Mouse (Mus musculus): ENCODE results near the gene 1700020N01Rik. TPM values are rescaled to one million over a fixed set of nuclear protein-coding genes. Genes with fewer than 3 reads are reported as not detected.

The 1700020N01Rik gene
- not detected in 2 replicates for polyA plus RNA-seq (2015; fragmentation: Nextera tagmentation; extraction: Ambion mirVana)

GRCm38 (mm10) chr10:21592896-21593380 lies at the start of gene 1700020N01Rik:
Gene 1700020N01Rik, plus strand, starts transcription at chr10:21593145.
- WGBS: 95% methylated on average over 22 of the region's 22 CpGs
- no peak within 1 kb of the TSS for H3K4me2 ChIP-seq

GRCm38 (mm10) chr10:21543576-21544278 lies 49.2 kb upstream of the 1700020N01Rik start:
- Histone ChIP-seq H3K4me1 (replicated peaks) (no peaks in the 10 kb centered on the region), H3K9me3 (no peaks in the 10 kb centered on the region), H3K27me3 (no peaks in the 10 kb centered on the region), H3K4me2 (no peak overlapping the region), H3K36me3 (no peaks in the 10 kb centered on the region), H3K27ac (no peak overlapping the region), H3K4me3 (no peak overlapping the region), H3K9ac (no peak overlapping the region)
- WGBS: 55% methylated on average over 3 of the region's 3 CpGs
- no peak for ATAC-seq (ENCODE audit: low FRiP score)

More at GRCm38 (mm10) chr10:21592896-21593380, at the start of gene 1700020N01Rik:
- H3K9ac ChIP-seq: no peak within 1 kb of the TSS
- no peak within 1 kb of the TSS for H3K4me3 ChIP-seq
- ATAC-seq (ENCODE audit: low FRiP score): no peak
- no peak within 1 kb of the TSS for H3K27ac ChIP-seq
- H3K4me1 ChIP-seq (replicated peaks): no peaks in the 10 kb centered on the region
- no peaks in the 10 kb centered on the region for H3K27me3 ChIP-seq
- no peaks in the 10 kb centered on the region for H3K36me3 ChIP-seq
- H3K9me3 ChIP-seq: no peaks in the 10 kb centered on the region

GRCm38 (mm10) chr10:21544721-21545120 lies 48.2 kb upstream of the 1700020N01Rik start:
- H3K9ac ChIP-seq: no peak overlapping the region
- no peak overlapping the region for H3K27ac ChIP-seq
- H3K4me3 ChIP-seq: no peak overlapping the region
- H3K27me3 ChIP-seq: no peaks in the 10 kb centered on the region
- no peaks in the 10 kb centered on the region for H3K36me3 ChIP-seq
- 92% methylated on average over 4 of the region's 4 CpGs for WGBS
- no peak overlapping the region for H3K4me2 ChIP-seq
- no peaks in the 10 kb centered on the region for H3K9me3 ChIP-seq
- H3K4me1 ChIP-seq (replicated peaks): no peaks in the 10 kb centered on the region
- no peak for ATAC-seq (ENCODE audit: low FRiP score)

GRCm38 (mm10) chr10:21545446-21545845 lies 47.5 kb upstream of the 1700020N01Rik start:
- no peaks in the 10 kb centered on the region for H3K4me1 ChIP-seq (replicated peaks)
- 46% methylated on average over 6 of the region's 6 CpGs for WGBS
- no peak overlapping the region for H3K4me3 ChIP-seq
- no peak overlapping the region for H3K9ac ChIP-seq
- no peak for ATAC-seq (ENCODE audit: low FRiP score)
- no peak overlapping the region for H3K27ac ChIP-seq
- no peaks in the 10 kb centered on the region for H3K9me3 ChIP-seq
- H3K4me2 ChIP-seq: no peak overlapping the region
- H3K27me3 ChIP-seq: no peaks in the 10 kb centered on the region
- no peaks in the 10 kb centered on the region for H3K36me3 ChIP-seq

GRCm38 (mm10) chr10:21548871-21549505 lies 44.0 kb upstream of the 1700020N01Rik start:
- H3K27me3 ChIP-seq: no peaks in the 10 kb centered on the region
- H3K27ac ChIP-seq: no peak overlapping the region
- no peak overlapping the region for H3K4me2 ChIP-seq
- 71% methylated on average over 9 of the region's 9 CpGs for WGBS
- H3K9me3 ChIP-seq: no peaks in the 10 kb centered on the region
- no peaks in the 10 kb centered on the region for H3K4me1 ChIP-seq (replicated peaks)
- no peak overlapping the region for H3K9ac ChIP-seq
- no peaks in the 10 kb centered on the region for H3K36me3 ChIP-seq
- H3K4me3 ChIP-seq: no peak overlapping the region
- no peak for ATAC-seq (ENCODE audit: low FRiP score)

GRCm38 (mm10) chr10:21552967-21553682 lies 39.8 kb upstream of the 1700020N01Rik start:
- WGBS: 90% methylated on average over 8 of the region's 8 CpGs
- H3K9ac ChIP-seq: no peak overlapping the region
- H3K4me1 ChIP-seq (replicated peaks): no peaks in the 10 kb centered on the region
- no peaks in the 10 kb centered on the region for H3K36me3 ChIP-seq
- H3K4me2 ChIP-seq: no peak overlapping the region
- no peak overlapping the region for H3K4me3 ChIP-seq
- no peaks in the 10 kb centered on the region for H3K9me3 ChIP-seq
- no peak for ATAC-seq (ENCODE audit: low FRiP score)
- no peaks in the 10 kb centered on the region for H3K27me3 ChIP-seq
- H3K27ac ChIP-seq: no peak overlapping the region

GRCm38 (mm10) chr10:21553683-21554035 lies 39.3 kb upstream of the 1700020N01Rik start:
- no peak overlapping the region for H3K27ac ChIP-seq
- H3K9me3 ChIP-seq: no peaks in the 10 kb centered on the region
- H3K9ac ChIP-seq: no peak overlapping the region
- H3K27me3 ChIP-seq: no peaks in the 10 kb centered on the region
- WGBS: 90% methylated on average over 4 of the region's 4 CpGs
- no peaks in the 10 kb centered on the region for H3K4me1 ChIP-seq (replicated peaks)
- no peak overlapping the region for H3K4me2 ChIP-seq
- no peak for ATAC-seq (ENCODE audit: low FRiP score)
- no peaks in the 10 kb centered on the region for H3K36me3 ChIP-seq
- H3K4me3 ChIP-seq: no peak overlapping the region

- Histone ChIP-seq H3K27ac (no peak overlapping the region), H3K4me2 (no peak overlapping the region), H3K4me1 (replicated peaks) (peaks cover 6% of the 10 kb centered on the region), H3K27me3 (no peaks in the 10 kb centered on the region), H3K9ac (no peak overlapping the region), H3K9me3 (no peaks in the 10 kb centered on the region), H3K36me3 (no peaks in the 10 kb centered on the region), H3K4me3 (no peak overlapping the region)
- no peak for ATAC-seq (ENCODE audit: low FRiP score)
- WGBS: 83% methylated on average over 11 of the region's 11 CpGs
These were observed 37.9 kb upstream of the 1700020N01Rik start for GRCm38 (mm10) chr10:21554896-21555580.

GRCm38 (mm10) chr10:21559769-21560168 lies 33.2 kb upstream of the 1700020N01Rik start:
- no peaks in the 10 kb centered on the region for H3K27me3 ChIP-seq
- H3K9ac ChIP-seq: no peak overlapping the region
- H3K36me3 ChIP-seq: no peaks in the 10 kb centered on the region
- WGBS: 60% methylated on average over 15 of the region's 15 CpGs
- H3K4me1 ChIP-seq (replicated peaks): peaks cover 6% of the 10 kb centered on the region
- 0 out of 2 replicates have a peak overlapping the region, but pooled peaks have one; percentile 8 for H3K4me2 ChIP-seq
- no peak overlapping the region for H3K27ac ChIP-seq
- ATAC-seq (ENCODE audit: low FRiP score): no peak
- H3K9me3 ChIP-seq: no peaks in the 10 kb centered on the region
- H3K4me3 ChIP-seq: no peak overlapping the region

GRCm38 (mm10) chr10:21561181-21561580 lies 31.8 kb upstream of the 1700020N01Rik start:
- Histone ChIP-seq H3K9me3 (no peaks in the 10 kb centered on the region), H3K27ac (no peak overlapping the region), H3K4me3 (no peak overlapping the region), H3K4me2 (no peak overlapping the region), H3K4me1 (replicated peaks) (peaks cover 6% of the 10 kb centered on the region), H3K36me3 (no peaks in the 10 kb centered on the region), H3K9ac (no peak overlapping the region), H3K27me3 (no peaks in the 10 kb centered on the region)
- whole genome bisulfite sequencing: 76% methylated on average over 1 of the region's 1 CpGs
- no peak for ATAC-seq (ENCODE audit: low FRiP score)

GRCm38 (mm10) chr10:21563446-21563845 lies 29.5 kb upstream of the 1700020N01Rik start:
- H3K9me3 ChIP-seq: no peaks in the 10 kb centered on the region
- H3K36me3 ChIP-seq: no peaks in the 10 kb centered on the region
- no peak overlapping the region for H3K9ac ChIP-seq
- no peak for ATAC-seq (ENCODE audit: low FRiP score)
- no peak overlapping the region for H3K27ac ChIP-seq
- no peaks in the 10 kb centered on the region for H3K27me3 ChIP-seq
- 89% methylated on average over 2 of the region's 2 CpGs for WGBS
- H3K4me2 ChIP-seq: no peak overlapping the region
- H3K4me1 ChIP-seq (replicated peaks): peaks cover 6% of the 10 kb centered on the region
- no peak overlapping the region for H3K4me3 ChIP-seq

GRCm38 (mm10) chr10:21564189-21564588 lies 28.8 kb upstream of the 1700020N01Rik start:
- H3K4me3 ChIP-seq: no peak overlapping the region
- ATAC-seq (ENCODE audit: low FRiP score): no peak
- no peaks in the 10 kb centered on the region for H3K36me3 ChIP-seq
- H3K4me1 ChIP-seq (replicated peaks): peaks cover 6% of the 10 kb centered on the region
- no peak overlapping the region for H3K4me2 ChIP-seq
- H3K9ac ChIP-seq: no peak overlapping the region
- 90% methylated on average over 5 of the region's 5 CpGs for WGBS
- H3K27ac ChIP-seq: no peak overlapping the region
- no peaks in the 10 kb centered on the region for H3K27me3 ChIP-seq
- no peaks in the 10 kb centered on the region for H3K9me3 ChIP-seq

All from hindbrain, embryonic 13.5 days (tissue).